Mouse (Mus musculus) MN1 (cell line): ENCODE data around the gene Cdh23.

Experiments
- DNase-seq: peaks from one replicate; pipeline ENCODE4 v3.0.0-alpha.2; 2016; ENCODE audit warnings: low spot score

Gene Cdh23

DNA sequence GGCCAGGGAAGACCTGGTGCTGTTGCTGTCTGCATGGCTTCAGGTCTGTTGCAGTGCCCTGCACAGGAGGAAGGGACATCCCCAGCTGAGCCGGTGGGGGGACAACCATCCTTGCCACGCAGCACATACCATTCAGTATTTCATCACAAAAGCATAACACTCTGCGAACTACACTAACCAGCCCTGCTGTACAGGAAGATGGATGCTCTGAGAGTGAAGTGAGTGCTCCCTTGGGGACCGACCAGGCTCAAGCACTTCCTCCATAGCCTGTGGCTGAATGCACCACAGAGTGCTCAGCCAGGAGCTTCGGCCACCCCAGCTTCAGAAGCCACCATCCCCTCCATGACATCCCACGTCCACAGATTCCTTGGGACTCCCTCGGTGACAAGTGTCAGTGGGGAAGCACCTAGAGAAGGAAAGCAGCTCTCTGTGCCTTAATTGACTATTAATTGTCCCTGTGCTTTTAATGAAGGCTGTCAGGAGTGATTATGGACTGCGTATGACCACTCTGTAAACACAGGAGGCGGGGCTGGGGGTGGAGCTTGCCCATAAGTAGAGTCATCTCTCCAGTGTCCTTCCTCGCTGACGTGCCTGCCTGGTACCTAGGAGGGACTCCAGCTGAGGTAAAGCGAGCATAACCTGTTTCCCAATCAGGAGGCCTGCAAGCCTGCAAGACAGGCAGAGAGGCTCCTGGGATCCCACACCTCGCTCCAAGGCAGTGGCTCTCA is 60.6 kb downstream of the Cdh23 start:
- DNase-seq: no peak

DNA sequence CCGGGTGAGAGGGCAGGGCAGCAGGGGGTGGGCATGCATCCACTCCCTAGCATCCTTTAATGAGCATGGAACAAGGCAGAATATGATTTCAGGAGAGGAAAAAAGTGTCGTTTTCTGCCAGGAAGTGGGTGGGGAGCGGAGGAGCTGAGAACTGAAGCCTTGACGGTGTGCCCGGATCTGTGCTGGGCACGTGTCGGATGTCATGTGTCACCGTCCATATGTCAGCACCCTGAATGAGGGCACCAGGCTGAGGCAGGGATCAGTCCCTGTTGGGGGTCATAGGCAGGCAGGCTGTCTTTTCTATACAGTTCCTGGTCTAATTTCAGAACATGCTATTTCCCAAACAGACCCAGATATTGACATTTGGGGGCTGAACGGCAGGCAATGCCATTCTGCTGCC is 61.9 kb downstream of the Cdh23 start:
- no peak for DNase-seq

DNA sequence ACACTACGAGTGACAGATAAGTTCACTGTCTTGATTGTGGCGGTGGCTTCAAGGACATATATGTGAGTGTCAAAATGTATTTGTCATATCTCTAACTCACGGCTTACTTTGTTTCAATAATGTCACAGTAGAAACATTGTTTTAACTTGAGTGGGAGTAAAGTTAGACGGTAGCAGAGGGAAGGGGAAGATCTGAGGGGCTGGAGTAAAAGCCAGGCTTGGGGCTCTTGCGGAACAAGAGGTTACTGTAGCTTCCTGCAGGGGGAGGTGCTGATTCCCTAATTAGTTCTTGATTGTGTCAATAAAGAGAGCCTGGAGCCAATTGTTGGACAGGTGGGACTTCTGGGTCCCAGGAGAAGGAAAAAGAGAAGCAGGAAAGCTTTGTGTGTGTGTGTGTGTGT is 70.2 kb downstream of the Cdh23 start:
- no peak for DNase-seq

DNA sequence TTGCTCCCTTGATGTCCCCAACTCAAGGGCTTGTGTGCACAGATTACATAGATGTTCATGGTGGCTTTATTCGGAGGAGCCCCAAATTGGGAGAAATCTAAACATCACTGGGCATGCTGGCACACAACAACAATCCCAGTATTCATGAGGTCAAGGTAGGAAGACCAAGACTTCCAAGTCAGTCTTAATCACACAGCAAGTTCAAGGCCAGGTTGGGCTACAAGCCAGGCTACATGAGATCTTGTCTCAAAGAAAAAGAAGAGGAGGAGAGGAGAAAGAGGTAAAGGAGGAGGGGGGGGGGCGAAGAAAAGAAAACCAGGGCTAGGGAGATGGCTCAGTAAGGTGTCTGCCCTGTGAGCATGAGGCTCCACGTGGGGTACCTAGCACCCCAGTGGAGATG is 70.8 kb downstream of the Cdh23 start:
- DNase-seq: no peak

DNA sequence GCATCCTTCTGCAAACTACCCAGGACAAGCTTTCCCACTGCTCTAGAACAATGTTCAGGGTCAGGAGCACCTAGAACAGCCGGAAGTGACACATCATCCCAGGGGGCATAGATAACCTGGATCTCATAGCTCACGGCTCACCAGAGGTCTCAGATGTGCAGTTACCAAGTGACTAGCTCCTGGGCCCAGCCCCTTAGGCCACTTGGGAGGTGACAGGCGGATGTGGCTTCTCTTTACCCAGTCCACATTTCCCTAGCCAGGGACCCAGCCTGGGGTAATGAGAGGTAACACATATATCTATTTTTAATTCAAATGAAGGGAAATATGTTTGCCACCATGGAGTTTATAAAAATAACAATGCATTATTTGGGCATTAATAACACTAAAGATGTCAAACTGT is 71.3 kb downstream of the Cdh23 start:
- no peak for DNase-seq

DNA sequence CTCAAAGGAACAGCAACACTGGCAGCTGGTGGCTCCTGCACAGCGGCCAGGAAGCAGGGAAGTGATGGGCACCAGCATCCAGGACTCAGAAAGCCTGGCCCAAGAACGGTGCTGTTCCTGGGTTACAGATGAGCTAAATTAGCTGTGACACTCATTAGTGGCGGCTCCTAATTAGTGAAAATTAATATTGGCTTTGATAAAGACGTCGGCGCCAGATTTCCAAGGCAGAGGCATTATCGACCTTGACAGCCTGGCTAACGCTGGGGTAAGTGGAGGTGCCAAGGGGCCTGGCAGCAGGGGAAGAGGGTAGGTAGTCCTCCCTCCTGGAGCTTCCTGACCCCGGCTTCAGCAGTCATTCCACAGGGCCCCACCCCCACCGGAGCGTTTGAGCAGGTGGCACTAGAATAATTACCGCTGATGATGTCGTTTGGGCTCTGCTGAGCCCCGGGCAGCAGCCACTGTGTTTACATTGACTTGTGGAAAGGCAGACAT is 72.0 kb downstream of the Cdh23 start:
- no peak for DNase-seq

DNA sequence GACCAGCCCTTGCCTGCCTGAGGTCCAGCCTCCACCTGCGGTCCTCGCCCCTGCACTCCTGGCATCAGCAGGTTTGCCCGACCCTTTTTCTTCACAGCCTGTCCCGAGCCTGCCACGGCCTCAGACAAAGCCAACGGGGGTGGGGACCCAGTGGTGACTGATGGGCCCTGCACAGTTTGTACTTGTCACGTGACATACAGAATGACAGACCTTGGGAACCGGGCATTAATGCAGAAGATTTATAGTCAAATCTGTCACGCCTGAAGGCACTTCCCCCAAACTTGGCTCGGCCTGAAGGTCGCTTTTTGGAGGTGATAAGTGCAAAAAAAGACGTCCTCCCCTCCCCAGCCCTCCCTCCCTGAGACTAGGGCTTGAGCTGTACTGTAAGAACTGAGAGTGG is 73.5 kb downstream of the Cdh23 start:
- no peak for DNase-seq

DNA sequence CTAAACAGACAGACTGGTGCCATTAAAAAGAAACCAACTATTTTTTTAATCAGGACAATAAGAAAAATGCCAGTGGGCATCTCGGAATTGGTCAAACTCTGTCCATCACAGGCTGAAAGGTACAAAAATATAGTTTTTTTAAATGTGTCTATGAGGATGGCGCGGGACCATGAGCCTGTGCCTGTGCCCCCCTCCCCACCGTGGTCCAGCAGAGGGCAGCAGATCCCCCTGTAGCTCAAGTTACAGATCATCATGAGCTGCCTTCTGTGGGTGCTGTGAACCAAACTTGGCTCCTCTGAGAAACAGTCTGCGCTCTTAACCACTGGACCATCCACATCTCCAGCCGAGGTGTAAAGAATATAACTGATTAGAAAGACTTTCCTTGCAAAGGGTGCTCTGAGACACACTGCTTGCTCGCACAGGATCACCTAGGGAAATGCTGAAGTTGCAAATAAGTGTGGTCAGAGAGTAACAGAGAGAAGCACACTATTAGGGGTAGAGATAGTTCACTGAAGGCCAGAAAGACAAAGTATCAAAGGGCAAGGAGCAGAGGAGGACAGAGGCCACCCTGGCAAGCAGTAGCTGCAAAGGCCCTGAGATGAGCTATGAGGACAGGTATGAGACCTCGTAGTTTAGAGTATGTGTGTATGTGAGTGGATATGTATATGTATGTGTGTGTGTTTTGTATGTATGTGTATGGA is 74.7 kb downstream of the Cdh23 start:
- DNase-seq: no peak

DNA sequence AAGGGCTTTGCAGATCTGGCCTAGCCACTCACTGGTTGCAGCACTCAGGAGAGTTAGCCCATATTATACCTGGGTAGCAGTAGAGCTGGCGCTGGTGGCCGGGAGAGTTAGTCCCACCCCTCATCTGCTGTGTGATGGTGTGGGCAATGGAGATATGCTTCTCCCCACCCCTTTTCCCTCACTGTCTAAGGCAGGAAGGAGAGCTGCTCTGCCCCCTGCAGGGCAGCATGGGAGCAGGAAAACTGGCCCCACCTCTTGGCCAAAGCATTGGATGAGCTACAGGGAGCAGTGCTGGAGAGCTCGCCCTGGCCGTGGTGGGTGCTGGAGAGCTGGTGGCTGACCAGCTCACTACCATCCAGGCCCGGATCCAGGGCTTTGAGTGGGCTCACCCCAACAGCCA is 80.4 kb downstream of the Cdh23 start:
- no peak for DNase-seq

DNA sequence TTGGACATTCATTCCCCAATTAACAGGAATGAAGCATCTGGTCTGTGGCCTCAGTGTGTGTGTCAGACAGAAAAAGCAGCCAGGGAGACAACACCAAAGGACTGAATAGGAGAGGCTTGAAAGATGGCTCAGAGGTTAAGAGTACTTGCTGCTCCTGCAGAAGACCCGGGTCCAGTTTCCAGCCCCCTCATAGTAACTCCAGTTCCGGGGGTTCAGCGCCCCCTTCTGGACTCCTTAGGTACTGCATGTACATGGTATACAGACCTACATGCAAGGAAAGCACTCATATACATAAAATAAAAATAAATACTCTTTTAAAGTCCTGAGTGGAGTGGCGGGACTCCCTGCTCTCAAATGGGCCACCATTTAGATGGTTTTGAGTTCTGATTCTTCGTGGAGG is 83.4 kb downstream of the Cdh23 start:
- no peak for DNase-seq

DNA sequence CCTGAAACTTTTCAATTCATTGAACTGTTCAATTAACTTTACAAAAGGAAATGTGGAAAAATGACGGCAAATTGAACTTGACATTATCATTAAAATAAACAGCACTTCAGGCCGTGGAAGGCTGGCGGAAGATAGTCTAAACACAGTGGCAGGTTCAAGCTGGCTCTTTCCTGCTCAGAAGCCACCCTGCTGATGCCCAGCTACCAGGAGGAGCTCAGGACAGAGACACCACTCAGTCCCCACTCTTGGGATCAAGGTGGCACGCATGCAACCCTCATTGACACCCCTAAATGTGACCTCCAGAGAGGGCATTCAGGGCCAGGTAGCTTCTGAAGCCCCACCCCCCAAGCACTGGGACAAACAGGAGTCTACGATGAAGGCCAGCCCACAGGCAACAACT is 89.1 kb downstream of the Cdh23 start:
- DNase-seq: no peak

DNA sequence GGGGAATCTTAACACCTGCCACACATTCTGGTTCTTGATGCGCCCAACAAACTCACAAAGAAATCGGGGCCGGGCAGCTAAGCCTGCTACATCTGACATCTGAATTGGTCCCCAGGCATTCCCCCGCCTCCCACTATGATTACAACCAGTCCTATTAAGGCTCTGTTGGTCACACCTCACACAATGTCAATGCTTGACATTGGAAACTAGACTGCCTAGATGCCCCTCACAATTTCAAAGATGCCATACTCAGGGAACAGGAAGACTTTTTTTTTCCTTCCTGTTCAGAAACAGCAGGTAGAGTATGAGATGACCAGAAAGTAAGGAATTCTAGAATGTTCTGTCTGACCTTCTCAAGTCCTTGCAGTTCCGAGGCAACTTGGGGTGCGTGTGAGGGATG is 89.6 kb downstream of the Cdh23 start:
- no peak for DNase-seq

DNA sequence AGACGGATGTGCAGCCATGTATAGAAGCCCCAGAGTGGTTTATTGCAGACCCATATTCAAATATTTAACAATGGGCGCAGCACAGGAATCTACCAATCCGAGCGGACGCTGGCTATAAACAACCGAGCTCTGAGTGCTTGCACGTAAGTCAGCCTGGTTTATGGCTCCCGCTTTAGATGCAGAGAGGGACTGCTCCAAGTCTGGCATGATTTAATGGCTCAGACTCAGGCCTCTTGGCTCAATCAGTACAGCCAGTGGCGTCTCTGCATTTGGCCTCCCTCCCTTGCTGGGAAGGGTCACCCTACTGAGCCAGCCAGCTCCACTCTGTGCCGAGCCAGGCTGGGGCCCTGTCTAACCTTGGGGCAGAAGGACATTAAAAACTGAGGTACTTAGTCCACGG is 94.1 kb downstream of the Cdh23 start:
- DNase-seq: no peak

DNA sequence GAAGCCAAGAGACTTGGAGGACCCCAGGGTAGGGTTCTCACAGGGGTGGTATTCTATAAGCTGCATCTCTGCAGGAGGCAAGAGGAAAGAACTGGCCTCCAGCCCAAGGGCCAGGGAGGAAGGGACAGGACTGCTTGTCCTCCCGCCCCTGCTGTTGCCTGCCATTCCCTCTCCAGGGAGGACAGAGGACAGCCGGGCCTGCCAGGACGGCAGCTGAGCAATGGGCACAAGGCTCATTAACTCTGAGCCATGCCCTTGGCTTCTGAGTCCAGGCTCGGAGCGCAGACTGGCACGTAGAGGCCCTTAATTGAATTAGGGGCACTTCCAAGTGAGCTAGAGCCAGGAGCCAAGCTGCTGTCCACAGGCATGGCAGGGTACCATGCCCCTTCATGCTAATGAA is 101.1 kb downstream of the Cdh23 start:
- DNase-seq: no peak

DNA sequence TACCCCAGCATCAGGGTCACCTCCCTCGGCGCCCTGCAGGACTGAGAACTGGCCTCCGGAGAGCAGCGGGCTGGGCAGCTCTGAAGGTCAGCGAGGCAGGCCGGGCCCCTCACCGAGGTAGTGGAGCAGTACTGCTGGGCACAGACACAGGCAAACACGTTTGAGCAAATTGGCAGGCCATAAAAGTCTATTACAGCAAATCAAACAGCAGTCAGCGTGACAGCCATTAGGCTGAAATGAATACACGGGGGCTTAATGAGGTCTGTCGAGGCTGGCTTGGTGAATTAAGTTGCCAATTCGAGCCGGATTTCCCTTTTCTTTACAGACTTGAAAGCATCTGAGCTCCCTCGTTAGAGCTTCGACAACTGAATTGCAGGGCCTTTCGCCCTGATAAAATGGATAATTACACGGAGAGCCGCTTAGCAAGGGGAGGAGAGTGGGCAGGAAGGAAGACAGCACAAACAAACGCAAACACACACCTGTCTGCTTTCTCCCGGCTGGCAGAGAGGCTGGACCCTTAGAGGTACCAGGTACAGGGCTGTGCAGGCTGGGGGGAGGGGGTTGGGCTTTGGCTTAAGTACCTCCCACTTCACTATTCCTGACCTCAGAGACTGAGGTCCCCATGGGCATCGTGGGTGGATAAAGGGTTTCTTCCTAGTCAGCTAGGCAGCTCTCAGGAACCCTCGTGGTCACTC is 103.3 kb downstream of the Cdh23 start:
- no peak for DNase-seq

DNA sequence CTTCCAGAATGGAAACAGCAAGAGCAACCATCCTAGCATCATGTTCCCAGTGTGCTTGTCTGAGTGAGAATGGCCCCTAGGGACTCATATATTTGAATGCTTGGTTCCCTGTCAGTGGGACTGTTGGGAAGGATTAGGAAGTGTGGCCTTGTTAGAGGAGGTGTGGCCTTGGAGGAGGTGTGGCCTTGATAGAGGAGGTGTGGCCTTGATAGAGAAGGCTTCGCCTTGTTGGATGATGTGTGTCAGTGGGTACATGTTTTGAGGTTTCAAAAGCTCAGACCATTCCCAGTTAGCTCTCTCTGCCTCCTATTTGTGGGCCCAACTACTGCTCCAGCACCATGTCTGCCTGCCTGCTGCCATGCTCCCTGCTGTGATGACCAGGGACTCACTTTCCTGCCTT is 105.0 kb downstream of the Cdh23 start:
- no peak for DNase-seq

DNA sequence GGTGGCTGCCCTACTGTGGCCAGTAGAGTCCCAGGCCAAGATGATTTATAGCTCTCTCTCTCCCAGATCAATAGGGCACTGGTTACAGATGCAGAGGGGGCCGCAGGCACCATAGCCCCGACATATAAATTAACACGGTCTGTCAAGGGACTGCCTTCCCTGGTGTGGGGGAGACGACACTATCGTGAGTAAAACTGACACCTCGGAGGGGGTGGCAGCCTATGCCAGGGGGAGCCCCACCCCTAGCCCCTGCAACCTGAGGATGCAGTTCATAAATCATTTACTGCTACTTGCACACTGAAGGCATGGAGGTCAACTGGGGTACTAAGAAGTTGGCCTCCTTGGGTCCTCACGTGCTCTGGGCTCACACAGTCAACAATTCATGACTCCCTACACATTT is 106.0 kb downstream of the Cdh23 start:
- no peak for DNase-seq

DNA sequence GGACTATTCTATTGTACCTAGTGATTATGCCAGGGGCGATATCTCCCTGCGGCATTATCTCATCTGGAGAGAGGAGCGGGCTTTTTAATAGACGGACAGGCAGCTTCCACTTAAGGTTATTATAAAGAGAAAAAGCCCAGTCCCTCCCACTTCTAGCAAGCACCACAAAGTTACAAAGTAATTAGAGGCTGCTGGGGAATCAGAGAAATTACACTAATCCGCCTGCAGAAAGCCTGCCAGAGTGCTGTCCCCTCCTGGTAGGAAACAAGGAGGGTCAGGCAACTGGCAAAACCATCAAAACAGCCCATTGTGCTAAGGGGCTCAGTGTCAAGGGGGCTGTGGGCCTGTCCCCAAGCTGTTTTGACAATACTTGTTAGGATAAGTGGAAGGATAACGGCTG is 110.6 kb downstream of the Cdh23 start:
- DNase-seq: no peak

DNA sequence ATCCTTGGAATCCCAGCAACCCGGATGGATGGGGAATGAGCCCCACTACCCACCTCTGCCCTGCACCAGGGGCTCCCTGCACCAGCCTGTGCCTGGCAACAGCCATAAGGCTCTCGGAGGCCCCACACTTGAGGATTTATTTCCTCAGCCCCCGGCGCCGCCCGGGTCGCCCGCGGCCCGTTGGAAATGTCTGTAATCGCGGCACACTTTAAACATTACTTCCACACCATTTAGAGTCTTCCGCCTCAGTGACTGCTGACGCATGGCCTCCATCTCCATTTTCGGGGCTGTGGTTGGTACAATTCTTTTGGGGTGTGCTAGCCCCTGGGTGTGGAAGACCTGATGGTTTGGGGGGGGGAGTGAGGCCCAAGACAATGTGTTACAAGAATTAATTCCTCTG is 113.3 kb downstream of the Cdh23 start:
- no peak for DNase-seq

DNA sequence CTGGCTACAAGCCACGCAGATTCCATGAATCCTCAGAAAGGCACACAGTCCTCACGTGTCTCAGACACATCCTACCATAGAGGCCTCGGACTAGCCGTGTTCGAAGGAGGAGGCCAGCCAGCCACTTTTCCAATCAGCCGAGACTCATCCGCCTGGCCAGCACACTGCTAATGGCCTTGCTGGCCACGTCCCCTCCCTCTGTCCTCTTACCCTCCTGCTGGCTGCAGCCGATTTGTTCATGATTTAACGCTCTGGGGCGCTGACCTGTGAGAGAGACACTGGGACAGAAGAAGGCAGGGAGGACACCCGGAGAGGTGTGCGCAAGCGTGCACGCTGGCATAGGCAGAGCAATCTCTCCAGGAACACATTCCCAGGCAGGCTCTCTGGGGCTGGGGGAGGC is 115.6 kb downstream of the Cdh23 start:
- DNase-seq: no peak

DNA sequence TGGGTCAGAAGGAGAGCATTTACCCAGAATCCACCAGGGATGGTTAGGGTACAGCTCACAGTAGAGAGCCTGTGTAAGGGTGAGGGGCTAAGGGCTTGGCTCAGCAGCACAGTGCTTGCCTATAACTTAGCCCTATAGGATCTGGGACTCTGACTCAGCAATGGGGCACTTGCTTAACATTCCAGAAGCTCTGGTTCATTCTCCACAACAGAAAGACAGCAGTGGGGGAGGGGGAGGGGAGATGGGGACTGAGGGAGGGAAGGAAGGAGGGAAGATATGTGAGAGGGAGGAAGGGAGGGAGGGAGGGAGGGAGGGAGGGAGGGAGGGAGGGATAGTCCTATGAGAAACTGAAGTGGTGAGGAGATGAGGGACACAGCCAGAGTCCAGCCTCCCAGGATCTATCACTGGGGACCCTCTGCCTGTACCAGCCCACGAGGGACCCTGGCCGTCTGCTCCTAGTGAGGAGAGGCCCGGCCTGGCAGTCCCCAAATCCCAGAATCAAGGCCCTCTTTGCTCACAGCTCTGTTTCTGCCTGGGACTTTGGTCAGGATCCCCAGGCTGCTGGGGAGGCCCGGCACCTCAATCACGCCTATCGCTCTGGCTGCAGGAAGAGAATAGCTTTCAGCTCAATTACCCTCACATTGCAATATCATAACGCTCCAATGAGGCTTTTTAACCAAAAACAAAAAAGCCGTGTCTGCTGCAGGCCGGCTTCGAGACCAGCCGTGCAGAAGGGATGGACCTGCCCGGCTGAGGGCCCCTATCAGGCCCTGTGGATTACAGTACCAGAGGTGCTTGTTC is 117.4 kb downstream of the Cdh23 start:
- DNase-seq: no peak

DNA sequence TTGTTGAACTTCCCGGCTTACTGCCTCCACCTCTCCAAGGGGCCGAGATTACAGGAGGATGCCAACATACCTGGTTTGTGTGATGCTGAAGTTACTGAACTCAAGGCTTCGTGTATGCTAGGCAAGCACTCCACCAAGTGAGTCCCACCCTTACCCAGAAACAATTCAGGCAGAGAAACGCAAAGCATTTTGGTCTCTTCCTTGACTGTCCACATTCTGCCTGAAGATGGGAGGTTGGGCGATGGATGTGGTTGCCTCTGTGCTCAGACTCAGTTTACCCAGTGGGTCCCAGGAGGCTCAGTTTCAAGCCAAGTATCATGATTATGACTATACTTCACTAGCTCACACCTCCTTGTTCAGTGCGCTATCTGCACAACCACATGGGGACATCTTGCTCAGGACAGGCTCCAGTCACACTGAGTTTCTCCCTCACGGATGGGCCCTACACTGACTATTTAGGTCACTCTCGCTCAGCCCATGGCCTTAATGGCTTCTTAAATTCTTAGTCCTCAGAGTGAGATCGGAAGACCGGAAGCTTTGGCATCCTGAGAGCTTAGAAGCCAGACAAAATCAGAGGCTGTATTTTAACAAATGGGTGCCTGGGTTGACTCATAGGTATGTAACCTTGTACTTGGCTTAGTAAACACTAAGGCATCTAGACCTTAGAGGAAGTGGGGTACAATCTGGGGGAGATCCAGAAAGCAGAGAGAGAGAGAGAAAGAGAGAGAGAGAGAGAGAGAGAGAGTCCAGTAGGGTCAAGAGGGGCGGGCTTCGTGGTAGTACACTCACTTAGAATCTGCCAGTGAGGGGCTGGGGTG is 118.2 kb downstream of the Cdh23 start:
- DNase-seq: no peak
